Mouse (Mus musculus) thymus, adult 18-20 months (tissue): ENCODE data around the gene Olfr547.
"Not testable (repeated sequence)": the region's sequence is repeated elsewhere in the genome, so short reads cannot be mapped to it uniquely, and the experiment has no call there.

Source experiments
- DNase-seq, 2 experiments: peaks; one replicate each; pipeline ENCODE4 v3.0.0; 2022; ENCODE audit warnings: mixed read lengths in 2 of 2

Gene Olfr547

DNA sequence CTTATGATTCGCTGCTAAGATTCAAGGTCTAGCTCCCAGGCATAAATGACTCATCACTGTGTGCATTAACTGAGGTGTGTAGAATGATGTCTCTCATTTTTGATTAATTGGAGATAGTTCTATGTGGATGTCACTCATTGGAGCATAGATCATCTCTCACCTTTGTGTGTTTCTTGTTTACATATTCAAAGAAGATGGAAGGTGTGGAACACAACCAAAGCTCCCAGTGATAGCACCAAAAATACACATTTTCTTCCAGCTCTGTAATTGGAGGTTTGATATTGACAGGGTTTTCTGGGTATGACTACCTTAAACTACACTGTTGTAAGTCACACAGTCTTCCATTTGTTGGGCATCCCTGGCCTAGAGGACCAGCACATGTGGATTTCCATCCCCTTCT lies at the start of gene Olfr547:
Gene Olfr547 (plus strand): TSS at position 301 of the 400 bp plus-strand sequence.
- DNase-seq: no peak

GRCm38 (mm10) chr7:102484766-102485165 lies 49.8 kb upstream of the Olfr547 start:
- not testable (repeated sequence) for DNase-seq

DNA sequence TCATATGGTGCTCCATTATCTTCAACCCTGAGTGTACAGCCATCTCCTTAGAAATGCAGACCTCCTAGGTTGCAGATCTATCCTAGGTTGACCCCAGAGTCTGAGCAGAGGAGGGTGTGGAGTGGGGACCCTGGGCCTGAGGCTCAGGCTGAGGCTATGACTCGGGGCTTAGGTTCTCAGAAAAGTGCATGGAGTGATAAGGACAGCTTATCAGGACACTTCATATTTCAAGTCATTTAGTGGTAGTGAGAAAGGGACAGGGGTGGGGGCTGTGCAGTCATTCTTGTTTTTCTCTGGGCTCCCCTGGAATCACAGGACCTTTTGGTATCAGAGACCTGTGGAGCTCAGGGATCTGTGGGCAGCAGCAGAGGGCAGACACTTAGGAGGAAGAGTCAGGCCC lies 48.4 kb upstream of the Olfr547 start:
- no peak for DNase-seq

DNA sequence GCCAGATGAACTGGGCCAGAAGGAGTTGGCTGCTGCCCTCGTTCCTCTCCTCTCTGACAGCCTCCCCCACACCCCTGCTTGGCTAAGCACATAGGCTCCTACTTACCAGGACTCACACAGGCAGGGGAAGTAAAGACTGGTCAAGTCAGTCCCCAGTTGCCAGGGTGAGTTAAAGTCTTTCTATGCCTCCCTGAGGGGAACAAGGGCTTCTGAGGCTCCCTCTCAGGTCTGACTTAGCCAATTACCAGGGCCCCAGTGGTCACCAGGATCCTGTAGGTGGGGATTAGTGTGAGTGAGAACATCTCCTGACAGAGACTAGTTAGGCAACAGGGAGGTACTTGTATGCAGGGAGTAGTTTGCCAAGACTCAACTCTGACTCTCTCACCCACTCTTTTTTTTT lies 46.4 kb upstream of the Olfr547 start, which contains the start of gene Olfr544:
Gene Olfr544 (minus strand): TSS at position 153 of the 400 bp plus-strand sequence.
- DNase-seq: no peak

DNA sequence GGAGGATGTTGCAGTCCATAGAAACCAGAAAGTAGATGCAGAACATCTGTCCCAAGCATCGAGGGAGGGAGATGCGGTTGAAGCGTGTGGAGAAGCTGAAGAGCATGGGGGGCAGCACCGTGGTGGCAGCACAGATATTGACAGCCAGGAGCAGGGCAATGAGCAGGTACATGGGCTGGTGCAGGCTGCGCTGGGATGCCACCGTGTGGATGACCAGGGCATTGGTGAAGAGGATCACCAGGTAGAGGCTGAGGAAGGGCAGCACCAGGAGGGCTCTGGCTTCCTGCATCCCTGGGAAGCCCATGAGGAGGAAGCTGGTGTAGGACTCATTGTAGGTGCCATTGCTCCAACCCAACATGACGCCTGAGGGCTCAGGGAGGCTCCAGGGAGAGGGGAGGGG lies 40.1 kb upstream of the Olfr547 start:
- DNase-seq: not testable (repeated sequence)

- no peak for DNase-seq
Observed at GRCm38 (mm10) chr7:102499473-102499872, 35.1 kb upstream of the Olfr547 start, which contains the start of gene Olfr545. Olfr545 (minus strand) TSS chr7:102499573.

GRCm38 (mm10) chr7:102501986-102502385 lies 32.6 kb upstream of the Olfr547 start:
- DNase-seq: no peak

- peak; percentile 18 to 22 for DNase-seq
Observed at GRCm38 (mm10) chr7:102506848-102507247, 27.7 kb upstream of the Olfr547 start.

DNA sequence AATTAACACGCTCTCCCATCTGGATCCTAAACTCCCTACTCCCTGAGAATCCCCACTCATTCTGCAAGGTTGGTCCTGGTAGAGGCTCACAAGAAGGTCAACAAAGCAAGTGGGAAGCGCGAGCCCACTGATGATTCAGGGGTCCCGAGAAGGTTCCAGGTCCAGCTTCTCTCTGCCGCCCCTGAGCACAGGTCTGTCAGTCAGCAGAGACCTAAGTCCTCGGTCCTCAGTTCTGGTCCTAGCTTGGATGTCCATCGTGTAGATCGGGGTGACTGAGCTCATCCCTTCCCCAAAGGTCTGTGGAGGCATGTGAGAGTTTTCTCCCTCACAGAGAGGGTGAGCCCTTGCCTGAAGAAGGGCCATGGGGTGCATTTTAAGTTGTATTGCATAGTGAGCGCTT lies 26.5 kb upstream of the Olfr547 start:
- DNase-seq: no peak

GRCm38 (mm10) chr7:102508666-102509065 lies 25.9 kb upstream of the Olfr547 start:
- DNase-seq: no peak

DNA sequence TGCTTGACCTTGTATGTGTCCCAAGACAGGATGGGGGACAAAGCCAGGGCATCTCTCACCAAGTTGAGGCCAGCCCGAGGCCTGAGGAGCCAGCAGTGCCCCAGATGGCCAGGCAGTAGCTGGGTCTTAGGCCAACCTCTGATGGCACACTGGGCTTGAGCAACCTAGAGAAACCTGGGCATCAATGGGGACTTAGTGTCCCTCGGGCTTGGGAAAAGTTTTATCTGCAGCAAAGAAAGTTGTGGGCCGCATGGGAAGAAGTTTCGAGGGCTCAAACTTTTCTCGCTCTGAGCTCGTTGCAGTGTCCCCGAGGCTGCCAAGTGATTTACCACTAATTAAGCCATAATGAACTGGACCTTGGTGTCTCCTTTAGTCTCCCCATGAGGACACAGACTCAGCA lies 24.8 kb upstream of the Olfr547 start:
- no peak for DNase-seq

GRCm38 (mm10) chr7:102511927-102512326 lies 22.6 kb upstream of the Olfr547 start:
- no peak for DNase-seq

DNA sequence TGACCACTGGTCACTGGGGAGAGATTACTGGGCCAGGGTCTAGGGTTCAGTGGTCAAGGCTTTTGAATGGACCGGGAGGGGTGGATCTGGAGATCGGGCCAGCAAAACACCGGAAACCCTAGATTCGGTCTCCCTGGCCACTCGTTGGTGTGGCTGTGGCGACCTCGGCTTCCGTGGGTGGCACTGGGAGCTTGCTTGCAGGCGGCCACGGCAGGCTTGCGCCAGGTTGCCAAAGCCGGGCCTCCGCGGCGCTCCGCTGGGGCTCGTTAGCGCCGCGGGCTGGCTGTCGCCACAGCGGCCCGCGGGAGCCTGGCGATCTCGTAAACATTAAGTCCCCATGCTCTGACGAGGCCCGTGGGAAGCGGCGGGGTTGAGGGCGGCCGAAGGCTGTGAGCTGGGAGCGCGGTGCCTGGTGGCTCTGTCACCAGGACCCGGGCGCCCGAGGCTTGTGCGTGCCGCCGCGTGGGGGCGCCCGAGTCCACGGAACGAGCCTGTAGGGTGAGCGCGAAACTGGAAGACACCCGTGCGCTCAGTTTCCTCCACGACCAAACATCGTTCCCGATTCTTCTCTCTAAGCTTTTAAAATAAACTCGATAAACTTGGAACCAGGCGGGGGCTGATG lies 21.6 kb upstream of the Olfr547 start:
- peak; percentile 51 to 53 for DNase-seq

- DNase-seq: no peak
Observed at GRCm38 (mm10) chr7:102514144-102514543, 20.4 kb upstream of the Olfr547 start.

GRCm38 (mm10) chr7:102516261-102517050 lies 18.1 kb upstream of the Olfr547 start:
- DNase-seq: no peak

DNA sequence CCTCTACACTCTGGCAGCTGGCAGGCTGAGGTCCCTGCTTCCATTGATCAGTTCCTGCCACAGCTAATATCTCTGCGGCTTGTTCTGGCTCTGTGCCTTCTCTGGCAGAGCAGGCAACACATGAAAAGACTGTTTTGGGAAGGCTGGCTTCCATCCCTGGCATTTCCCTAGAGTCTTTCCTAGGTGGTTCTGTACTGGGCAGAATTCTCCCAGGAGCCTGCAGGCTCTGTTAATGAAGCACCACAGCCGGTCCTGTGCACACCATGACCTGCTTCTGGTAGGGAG lies 17.6 kb upstream of the Olfr547 start:
- DNase-seq: no peak

DNA sequence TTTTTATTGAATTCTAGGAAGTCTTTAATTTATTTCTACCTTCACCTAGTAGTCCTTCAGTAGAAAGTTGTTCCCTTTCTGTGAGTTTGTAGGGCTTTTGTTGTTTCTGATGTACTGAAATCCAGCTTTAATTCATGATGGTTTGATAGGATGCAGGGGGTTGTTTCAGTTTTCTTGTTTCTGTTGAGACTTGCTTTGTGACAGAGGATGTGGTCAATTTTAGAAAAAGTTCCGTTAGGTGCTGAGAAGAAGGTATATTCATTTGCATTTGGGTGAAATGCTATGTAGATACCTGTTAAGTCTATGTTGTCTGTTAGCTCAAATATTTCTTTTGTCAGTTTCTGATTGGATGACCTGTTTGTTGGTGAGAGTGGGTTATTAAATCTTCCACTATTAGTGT lies 5.5 kb upstream of the Olfr547 start:
- DNase-seq: no peak

DNA sequence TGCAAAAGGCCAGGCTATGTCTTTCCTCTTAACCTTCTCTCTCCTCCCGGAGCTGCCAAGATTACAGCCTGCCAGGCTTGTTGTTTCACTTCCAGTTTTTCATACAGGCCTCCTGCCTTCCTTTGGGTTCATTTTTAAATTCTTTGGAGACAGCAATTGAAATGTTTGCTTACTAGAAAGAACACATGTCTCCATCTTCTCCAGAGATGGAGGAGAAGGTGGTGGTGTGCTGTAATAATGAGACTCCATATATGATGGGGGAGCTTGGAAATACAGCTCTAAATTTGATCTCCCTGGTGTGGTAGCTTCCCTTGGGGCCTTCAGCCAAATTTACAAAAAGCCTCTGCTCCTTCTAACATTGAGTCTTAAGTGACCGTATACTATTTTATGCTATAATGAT lies 6.0 kb downstream of the Olfr547 start, which contains the start of gene Olfr548-ps1:
Gene Olfr548-ps1 (plus strand): TSS at position 301 of the 400 bp plus-strand sequence.
- DNase-seq: no peak

GRCm38 (mm10) chr7:102541251-102541650 lies 6.7 kb downstream of the Olfr547 start:
- no peak for DNase-seq

DNA sequence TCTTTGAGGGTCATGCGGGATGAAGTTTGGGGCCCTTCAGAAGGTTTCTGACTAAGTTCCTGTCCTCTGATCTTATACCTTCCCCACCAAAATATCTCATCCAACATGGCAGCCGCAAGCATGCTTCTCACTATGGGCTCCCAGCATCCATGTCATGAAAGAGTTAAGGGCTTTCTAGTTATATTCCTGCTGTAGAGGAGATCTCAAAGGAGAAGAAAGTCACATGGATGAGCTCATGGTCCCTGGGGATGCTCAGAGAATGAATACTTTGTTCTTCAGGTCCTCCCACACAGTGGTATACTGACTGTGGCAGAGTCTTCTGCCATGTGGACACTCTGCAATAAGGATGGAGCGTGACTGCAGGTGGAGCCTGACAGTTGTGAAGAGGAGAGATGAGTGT lies 15.0 kb downstream of the Olfr547 start, which contains the start of gene Olfr549:
Gene Olfr549 (plus strand): TSS at position 301 of the 400 bp plus-strand sequence.
- DNase-seq: no peak

DNA sequence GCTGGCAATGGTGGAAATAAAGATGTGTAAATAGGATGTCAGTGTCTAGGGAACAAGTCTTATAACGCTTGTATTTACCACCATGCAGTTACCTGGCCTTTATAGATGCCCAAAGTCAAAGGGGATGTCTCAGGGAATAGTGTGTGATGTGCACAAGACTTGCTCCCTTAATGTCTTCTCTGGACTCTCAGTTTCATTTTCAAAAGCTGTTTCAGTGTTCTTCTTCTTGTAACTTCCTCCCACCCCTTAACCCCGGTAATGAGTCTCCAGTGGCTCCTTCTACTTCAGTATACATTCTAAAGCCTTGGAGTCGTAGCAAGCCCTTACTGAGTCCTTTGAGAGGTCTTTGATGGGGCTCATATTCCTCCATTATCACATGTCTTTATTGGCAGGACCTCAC lies 18.7 kb downstream of the Olfr547 start:
- DNase-seq: no peak

DNA sequence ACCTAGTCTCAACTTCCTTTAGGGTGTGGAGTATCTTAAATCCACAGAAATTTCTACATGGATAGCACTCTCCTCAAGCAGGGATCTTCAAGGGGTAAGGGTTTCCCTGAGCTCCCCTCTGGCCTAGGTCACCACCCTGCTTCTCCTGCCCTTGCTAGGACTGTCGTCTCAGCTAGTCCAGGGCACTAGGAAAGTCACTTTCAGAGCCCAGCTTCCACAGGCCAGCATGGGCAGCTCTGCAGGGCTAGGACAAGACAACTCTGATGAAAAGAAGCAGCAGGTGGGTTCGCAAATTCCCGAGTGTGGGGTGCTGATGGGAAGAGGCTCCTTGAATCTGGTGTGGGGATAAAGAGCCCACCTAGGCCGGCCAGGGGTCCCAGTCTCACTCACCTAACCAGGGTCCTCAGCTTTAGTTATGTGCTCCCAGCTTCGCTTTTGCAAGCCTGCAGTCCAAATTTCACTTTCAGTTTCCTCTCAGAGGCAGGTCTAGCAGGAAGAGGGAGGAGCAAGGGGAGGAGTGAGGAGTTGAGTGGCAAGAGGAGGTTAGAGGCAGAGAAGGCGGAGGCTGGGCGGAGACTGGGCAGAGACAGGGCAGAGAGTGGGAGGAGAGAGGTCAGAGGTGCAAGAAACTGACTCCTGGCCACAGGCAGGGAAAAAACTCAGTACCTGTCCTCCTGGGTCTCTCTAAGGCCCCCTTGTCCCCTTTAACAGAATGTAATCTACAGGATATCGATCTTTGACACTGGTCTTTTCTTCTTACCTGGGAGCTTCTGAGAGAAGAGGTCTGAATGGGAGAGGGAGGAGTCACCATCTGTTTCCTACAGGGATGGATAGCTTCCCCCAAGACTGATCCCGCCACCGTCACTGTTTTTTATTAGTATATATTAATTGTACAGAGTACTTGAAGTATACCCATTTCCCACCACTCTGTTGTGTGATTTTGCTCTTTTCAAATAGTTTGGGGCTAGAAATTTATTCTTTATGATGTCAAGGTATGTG lies 30.7 kb downstream of the Olfr547 start, which contains the start of gene Trim21:
Gene Trim21 (minus strand): TSS at position 488 of the 999 bp plus-strand sequence.
- DNase-seq: peak; percentile 82 to 90

GRCm38 (mm10) chr7:102566219-102566618 lies 31.7 kb downstream of the Olfr547 start:
- no peak for DNase-seq
